8 mouse cellular contexts compared by ENCODE assay signal in the genomic region with DNA sequence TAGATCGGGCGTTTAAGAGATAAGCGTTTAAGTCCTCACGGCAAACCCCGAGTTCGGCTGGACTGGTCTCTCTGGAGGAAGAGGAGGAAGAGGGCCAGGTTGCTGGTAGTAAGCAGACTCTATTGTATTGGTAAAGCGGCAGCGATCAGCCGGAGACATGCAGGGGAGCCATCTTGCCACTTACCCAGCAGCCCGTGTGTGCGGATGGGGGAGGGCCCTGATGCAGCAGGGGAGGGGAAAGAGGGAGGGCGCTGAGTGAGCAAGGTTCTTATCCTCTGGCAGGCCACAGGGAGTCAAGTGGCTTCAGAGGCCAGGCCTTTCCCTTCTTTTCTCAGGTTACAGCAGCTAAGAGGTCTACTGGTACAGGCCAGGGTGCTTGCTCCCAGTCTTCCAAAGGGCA. TPM values are rescaled to one million over a fixed set of nuclear protein-coding genes. Genes with fewer than 3 reads are reported as not detected.
DNase-seq lines count a peak whose midpoint lies in the region; ATAC-seq and TF ChIP-seq lines count a peak whose summit lies in the region.

No protein-coding gene starts in this region.

- intact Hi-C loops in gastrocnemius, adult 2 months (cut with DNase I) = loop anchor here (5.0 kb wide), 1 partner anchor 34 kb away; a partner anchor contains a TSS

- no peak for TF ChIP-seq CTCF in gastrocnemius, adult 2 months (IDR thresholded peaks at IDR 0.05)

- H3K4me3 ChIP-seq in gastrocnemius, adult 2 months = peak overlapping the region; percentile 90

- DNase-seq in adipocyte (ENCODE audit: low spot score) = peak; percentile 80
- DNase-seq in gastrocnemius, adult 2 months = peak; percentile 91
- peak; percentile 68 for DNase-seq in hindlimb bud, embryonic 11.5 days (ENCODE audit: extremely low spot score, low read depth, low spot score)
- peak; percentile 65 to 81 for DNase-seq in left cerebral cortex, adult 8-10 months (ENCODE audit: low spot score in 2 of 2)
- peak; percentile 88 for DNase-seq in right cerebral cortex, adult 18-20 months
- DNase-seq in urinary bladder, postnatal 14 days (ENCODE audit: low spot score) = peak; percentile 88

- peak overlapping the region; percentile 87 for H3K27ac ChIP-seq in gastrocnemius, adult 2 months

- peak; percentile 95 for ATAC-seq in common myeloid progenitor, adult 5-6 weeks (replicated peaks; ENCODE audit: low read depth, poor library complexity, severe bottlenecking)
- ATAC-seq in megakaryocyte, adult 5-6 weeks (ENCODE audit: poor library complexity, severe bottlenecking) = peak; percentile 90

RNA-seq across cellular contexts. Expression of a gene that starts 12.3 kb away (rescaled TPM):
- total RNA-seq in common myeloid progenitor, adult 5-6 weeks (2017) = 0.46 and 0.58 TPM in 2 replicates
- total RNA-seq in gastrocnemius, adult 2 months (2021) = under 1 TPM; 0.46 to 0.53 TPM
- 1 to 10 TPM; 7.5 to 8.1 (median 7.8) TPM for total RNA-seq in left cerebral cortex, adult 8-10 months (2022)
- total RNA-seq in megakaryocyte, adult 5-6 weeks (2015) = 0.27 and 0.78 TPM in 2 replicates
- total RNA-seq in megakaryocyte, adult 5-6 weeks (2017) = 0.51 and 0.57 TPM in 2 replicates

RNA-seq across cellular contexts. Expression of a gene that starts 12.7 kb away (rescaled TPM):
- total RNA-seq in common myeloid progenitor, adult 5-6 weeks (2017) = not detected in 2 replicates
- total RNA-seq in gastrocnemius, adult 2 months (2021) = not detected
- not detected for total RNA-seq in left cerebral cortex, adult 8-10 months (2022)
- not detected in 2 replicates for total RNA-seq in megakaryocyte, adult 5-6 weeks (2015)
- not detected in 2 replicates for total RNA-seq in megakaryocyte, adult 5-6 weeks (2017)

RNA-seq across cellular contexts. Expression of a gene that starts 32.3 kb away (rescaled TPM):
- not detected in 2 replicates for total RNA-seq in common myeloid progenitor, adult 5-6 weeks (2017)
- total RNA-seq in gastrocnemius, adult 2 months (2021) = not detected
- total RNA-seq in left cerebral cortex, adult 8-10 months (2022) = under 1 TPM in 3 of 4 experiments, not detected in 1; 0.14 to 0.63 (median 0.14) TPM
- not detected in 2 replicates for total RNA-seq in megakaryocyte, adult 5-6 weeks (2015)
- total RNA-seq in megakaryocyte, adult 5-6 weeks (2017) = not detected in 2 replicates

RNA-seq across cellular contexts. Expression of a gene that starts 32.5 kb away (rescaled TPM):
- total RNA-seq in common myeloid progenitor, adult 5-6 weeks (2017) = 26.5 and 33.2 TPM in 2 replicates
- 10 to 100 TPM in 1 of 2 experiments, 1 to 10 TPM in 1; 7.0 to 11.0 TPM for total RNA-seq in gastrocnemius, adult 2 months (2021)
- total RNA-seq in left cerebral cortex, adult 8-10 months (2022) = 10 to 100 TPM; 17.0 to 22.4 (median 19.2) TPM
- 57.9 and 59.1 TPM in 2 replicates for total RNA-seq in megakaryocyte, adult 5-6 weeks (2015)
- total RNA-seq in megakaryocyte, adult 5-6 weeks (2017) = 34.3 and 34.8 TPM in 2 replicates

RNA-seq across cellular contexts. Expression of a gene that starts 33.2 kb away (rescaled TPM):
- total RNA-seq in common myeloid progenitor, adult 5-6 weeks (2017) = 238 and 282 TPM in 2 replicates
- 10 to 100 TPM; 75.5 to 81.7 TPM for total RNA-seq in gastrocnemius, adult 2 months (2021)
- 100 to 1,000 TPM; 154 to 188 (median 170) TPM for total RNA-seq in left cerebral cortex, adult 8-10 months (2022)
- 99.7 and 131 TPM in 2 replicates for total RNA-seq in megakaryocyte, adult 5-6 weeks (2015)
- 173 and 223 TPM in 2 replicates for total RNA-seq in megakaryocyte, adult 5-6 weeks (2017)

Comparison
In these comparisons a context has a peak if more than half of its experiments do, and no peak if none do; other contexts are left out.
1. Peak in every context shown above with its lines: DNase-seq, ATAC-seq, H3K4me3 ChIP-seq and H3K27ac ChIP-seq.